Mouse (Mus musculus) megakaryocyte, embryonic 14.5 days (primary cell): ENCODE data around the gene Gm14137.

Experiments used
- FLI1 ChIP-seq: IDR thresholded peaks from 2 replicates; pipeline ENCODE4 v1.6.1; 2012; ENCODE audit warnings: low read length, inconsistent platforms, mixed read lengths
- GATA1 ChIP-seq: IDR thresholded peaks from 3 replicates; pipeline ENCODE4 v1.6.1; 2012; ENCODE audit warnings: mixed read lengths, low read length, inconsistent platforms, borderline replicate concordance

GRCm38 (mm10) chr2:119163999-119164398, 10.3 kb upstream of the Gm14137 start:
- TF ChIP-seq GATA1 (no peak), FLI1 (no peak)
